Mouse (Mus musculus) spleen, postnatal 14 days (tissue): Measurements from ENCODE around the gene Pigyl.

ENCODE experiments used
- DNase-seq, 2 experiments: peaks; one replicate each; pipeline ENCODE4 v3.0.0; 2021 to 2022; ENCODE audit warnings: low spot score in 2 of 2

Gene Pigyl

GRCm38 (mm10) chr9:22196412-22196811, 39.8 kb downstream of the Pigyl start:
- DNase-seq, result no peak
